Mouse (Mus musculus) limb, embryonic 14.5 days (tissue): ENCODE measurements around the gene Gck. TPM values are rescaled to one million over a fixed set of nuclear protein-coding genes. Genes with fewer than 3 reads are reported as not detected.
A peak's percentile ranks its signal among the peaks of the same experiment; 100 is the strongest.

Experiments used
- ATAC-seq: fragments of 200-750 bp; cut with Nextera tagmentation; 2 replicates; pipeline ENCODE4 v1.8.0; 2017; ENCODE audit warnings: low read depth, moderate number of reproducible peaks, moderate TSS enrichment; ENCODE audit not compliant: low FRiP score
- DNase-seq: peaks from one replicate; pipeline ENCODE4 v3.0.0-alpha.2; 2015; ENCODE audit warnings: low spot score
- H3K27ac ChIP-seq: fragments of 300-500 bp; sonication (generic); replicated peaks from 2 replicates; pipeline ENCODE4 v1.5.1; 2014; ENCODE audit warnings: low read depth, mild to moderate bottlenecking, low read length, moderate library complexity, mixed read lengths
- H3K27me3 ChIP-seq: fragments of 300-500 bp; sonication (generic); 2 replicates; pipeline ENCODE4 v1.6.1; 2014; ENCODE audit warnings: low read length, mixed read lengths; ENCODE audit not compliant: control insufficient read depth, insufficient read depth
- H3K36me3 ChIP-seq: fragments of 300-500 bp; sonication (generic); 2 replicates; pipeline ENCODE4 v1.6.1; 2014; ENCODE audit warnings: mild to moderate bottlenecking, low read length, moderate library complexity, mixed read lengths; ENCODE audit not compliant: control insufficient read depth, insufficient read depth
- H3K4me1 ChIP-seq: fragments of 300-500 bp; sonication (generic); 2 replicates; pipeline ENCODE4 v1.6.1; 2014; ENCODE audit warnings: antibody characterized with exemption, low read length, mixed read lengths; ENCODE audit not compliant: control insufficient read depth, insufficient read depth
- H3K4me2 ChIP-seq: fragments of 300-500 bp; sonication (generic); replicated peaks from 2 replicates; pipeline ENCODE4 v1.6.1; 2014; ENCODE audit warnings: low read depth, mild to moderate bottlenecking, low read length, moderate library complexity; ENCODE audit not compliant: severe bottlenecking
- H3K4me3 ChIP-seq: fragments of 300-500 bp; sonication (generic); replicated peaks from 2 replicates; pipeline ENCODE4 v1.5.1; 2014; ENCODE audit warnings: low read length
- H3K9ac ChIP-seq: fragments of 300-500 bp; sonication (generic); 2 replicates; pipeline ENCODE4 v1.6.1; 2014; ENCODE audit warnings: mild to moderate bottlenecking, low read depth, low read length, moderate library complexity; ENCODE audit not compliant: severe bottlenecking
- H3K9me3 ChIP-seq: fragments of 300-500 bp; sonication (generic); 2 replicates; pipeline ENCODE4 v1.6.1; 2016; ENCODE audit warnings: low read length; ENCODE audit not compliant: control insufficient read depth
- POLR2A ChIP-seq: fragments of 200-500 bp; IDR thresholded peaks from 2 replicates; pipeline ENCODE4 v1.8.0; 2012; ENCODE audit warnings: inconsistent platforms, mild to moderate bottlenecking, moderate library complexity, borderline replicate concordance; ENCODE audit not compliant: insufficient read depth, insufficient read length; ENCODE audit errors: extremely low read depth
- WGBS: fragments of 180-500 bp; shearing (Covaris S2); extraction: QIAGEN DNeasy Blood & Tissue Kit; methylation state at CpG from one replicate; pipeline ENCODE4 v1.1.7; 2014; 5-methylcytosine and 5-hydroxymethylcytosine counted together
- polyA plus RNA-seq, 2 experiments: library from polyadenylated mRNA; depleted of rRNA in 1 of 2; stranded (reverse) in 1 of 2; unstranded in 1 of 2; fragments of >200 nt; fragmentation: Nextera tagmentation in 1 of 2; extraction: Ambion mirVana in 1 of 2; gene quantifications; 2 replicates each; pipeline versions ENCODE4 v1.2.1 to v1.2.3; 2012 to 2014

Gene Gck
- polyA plus RNA-seq, 2 experiments: 0.74 to 0.83 TPM

DNA sequence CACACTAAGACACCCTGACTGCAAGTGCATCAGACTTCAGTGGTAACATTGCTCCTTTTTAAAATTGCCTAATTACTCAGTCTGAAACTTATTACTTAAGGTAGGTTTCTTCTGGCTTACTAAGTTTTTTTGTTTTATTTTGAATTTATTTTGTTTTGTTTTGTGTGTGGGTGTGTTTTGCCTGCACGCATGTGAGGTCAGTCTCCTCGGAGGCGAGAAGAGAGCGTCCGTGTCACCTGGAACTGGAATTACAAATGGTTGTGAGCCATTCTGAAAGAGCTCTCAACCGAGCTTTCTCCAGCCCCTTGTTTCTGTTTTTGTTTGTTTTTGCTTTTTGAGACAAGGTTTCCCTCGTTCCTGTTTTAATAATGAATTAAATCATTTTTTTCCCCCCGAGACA is 71.2 kb downstream of the Gck start:
- no peak for TF ChIP-seq POLR2A
- peak overlapping the region; percentile 59 for H3K4me3 ChIP-seq
- H3K36me3 ChIP-seq: peaks cover 27% of the 10 kb centered on the region
- no peak for DNase-seq
- peak overlapping the region; percentile 65 for H3K9ac ChIP-seq
- peak overlapping the region; percentile 81 for H3K27ac ChIP-seq
- no peak for ATAC-seq
- no peaks in the 10 kb centered on the region for H3K9me3 ChIP-seq
- no peaks in the 10 kb centered on the region for H3K27me3 ChIP-seq
- peak overlapping the region; percentile 60 for H3K4me2 ChIP-seq
- WGBS: 44% methylated on average over 8 of the region's 8 CpGs
- peaks cover 14% of the 10 kb centered on the region for H3K4me1 ChIP-seq

GRCm38 (mm10) chr11:5877921-5878526 is 71.9 kb downstream of the Gck start, which contains the start of gene Pold2:
Pold2 (minus strand) TSS chr11:5878292.
- DNase-seq (peak; percentile 98), ATAC-seq (peak; percentile 99)
- H3K4me2 ChIP-seq: peak within 1 kb of the TSS; percentile 60
- peak within 1 kb of the TSS; percentile 59 for H3K4me3 ChIP-seq
- peak within 1 kb of the TSS; percentile 68 for H3K9ac ChIP-seq
- TF ChIP-seq POLR2A: peak; percentile 65; the same call in 1 of the 2 replicates
- WGBS: under 1% methylated on average over 51 of the region's 52 CpGs
- peaks cover 14% of the 10 kb centered on the region for H3K4me1 ChIP-seq
- H3K36me3 ChIP-seq: peaks cover 33% of the 10 kb centered on the region
- H3K27me3 ChIP-seq: no peaks in the 10 kb centered on the region
- peak within 1 kb of the TSS; percentile 81 for H3K27ac ChIP-seq
- no peaks in the 10 kb centered on the region for H3K9me3 ChIP-seq

DNA sequence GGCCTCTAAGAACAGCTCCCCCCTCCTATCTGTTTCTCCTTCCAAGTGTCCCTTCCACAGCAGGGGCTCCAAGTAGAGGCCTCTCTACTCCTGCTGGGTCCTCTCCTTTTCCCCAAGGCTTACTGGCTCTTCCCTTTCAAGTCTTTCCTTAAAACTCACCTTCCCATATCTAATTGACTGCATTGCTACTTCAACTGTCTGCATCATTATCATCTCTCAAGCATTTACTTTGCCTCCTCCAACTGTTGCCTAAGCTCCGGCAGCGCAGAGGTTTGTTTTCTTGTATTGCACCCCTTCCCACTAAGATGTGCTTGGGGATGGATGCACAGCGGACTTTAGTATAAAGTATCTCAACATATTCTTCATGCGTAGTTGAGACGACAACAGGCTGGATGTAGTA is 72.5 kb downstream of the Gck start:
- H3K4me3 ChIP-seq: peak overlapping the region; percentile 59
- DNase-seq: no peak
- peak overlapping the region; percentile 68 for H3K9ac ChIP-seq
- TF ChIP-seq POLR2A: no peak
- ATAC-seq: no peak
- peaks cover 39% of the 10 kb centered on the region for H3K36me3 ChIP-seq
- peaks cover 14% of the 10 kb centered on the region for H3K4me1 ChIP-seq
- H3K4me2 ChIP-seq: peak overlapping the region; percentile 60
- WGBS: 2% methylated on average over 5 of the region's 5 CpGs
- no peaks in the 10 kb centered on the region for H3K9me3 ChIP-seq
- peak overlapping the region; percentile 9; the same call in 1 of the 2 replicates for H3K27ac ChIP-seq
- H3K27me3 ChIP-seq: no peaks in the 10 kb centered on the region

DNA sequence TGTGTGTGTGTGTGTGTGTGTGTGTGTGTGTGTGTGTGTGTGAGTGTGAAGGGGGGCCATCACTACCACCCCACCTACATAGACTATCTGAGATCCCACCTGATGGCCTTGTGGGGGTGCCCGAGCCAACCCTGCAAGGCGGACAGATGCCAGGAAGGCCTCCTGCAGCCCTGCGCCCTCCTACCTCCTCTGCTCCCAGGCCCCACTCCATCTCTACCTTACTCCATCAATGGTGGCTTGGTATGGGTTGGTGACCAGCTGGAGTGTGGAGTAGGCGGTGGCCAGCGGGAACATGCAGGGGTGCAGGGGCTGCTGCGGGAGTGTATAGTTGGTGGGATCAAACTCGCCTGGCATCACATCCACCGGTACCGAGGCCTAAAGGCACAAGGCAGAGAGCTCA is 76.7 kb downstream of the Gck start:
- WGBS: 86% methylated on average over 9 of the region's 9 CpGs
- H3K27me3 ChIP-seq: no peaks in the 10 kb centered on the region
- no peak overlapping the region for H3K4me2 ChIP-seq
- DNase-seq (no peak), ATAC-seq (no peak)
- no peak overlapping the region for H3K27ac ChIP-seq
- H3K9me3 ChIP-seq: no peaks in the 10 kb centered on the region
- H3K36me3 ChIP-seq: peaks cover 72% of the 10 kb centered on the region
- no peak for TF ChIP-seq POLR2A
- no peak overlapping the region for H3K4me3 ChIP-seq
- H3K9ac ChIP-seq: no peak overlapping the region
- H3K4me1 ChIP-seq: peaks cover 9% of the 10 kb centered on the region

DNA sequence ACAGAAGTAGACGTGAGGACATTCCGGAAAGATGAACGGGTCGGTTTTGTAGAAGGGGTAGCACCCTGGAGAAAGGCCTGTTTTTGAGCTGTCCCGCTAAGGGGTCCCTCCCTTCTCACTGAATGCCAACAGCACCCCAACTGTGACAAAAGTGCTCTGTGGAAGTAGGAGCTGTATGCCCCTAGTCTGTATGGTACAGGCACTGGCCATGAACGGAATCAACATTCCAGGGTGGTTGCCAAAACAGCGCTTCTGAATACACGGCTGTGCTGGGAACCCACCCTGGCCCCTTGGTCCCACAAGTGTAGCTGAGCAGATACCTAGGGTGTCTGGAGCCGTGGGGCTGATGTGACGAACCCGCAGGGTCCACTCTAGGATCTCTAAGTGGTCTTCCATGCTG is 77.2 kb downstream of the Gck start:
- Histone ChIP-seq H3K27me3 (no peaks in the 10 kb centered on the region), H3K36me3 (peaks cover 76% of the 10 kb centered on the region), H3K4me2 (no peak overlapping the region), H3K4me1 (peaks cover 9% of the 10 kb centered on the region), H3K27ac (no peak overlapping the region), H3K9ac (no peak overlapping the region), H3K4me3 (no peak overlapping the region), H3K9me3 (no peaks in the 10 kb centered on the region)
- WGBS: 96% methylated on average over 11 of the region's 11 CpGs
- no peak for TF ChIP-seq POLR2A
- ATAC-seq (no peak), DNase-seq (no peak)
